In the genomic region with DNA sequence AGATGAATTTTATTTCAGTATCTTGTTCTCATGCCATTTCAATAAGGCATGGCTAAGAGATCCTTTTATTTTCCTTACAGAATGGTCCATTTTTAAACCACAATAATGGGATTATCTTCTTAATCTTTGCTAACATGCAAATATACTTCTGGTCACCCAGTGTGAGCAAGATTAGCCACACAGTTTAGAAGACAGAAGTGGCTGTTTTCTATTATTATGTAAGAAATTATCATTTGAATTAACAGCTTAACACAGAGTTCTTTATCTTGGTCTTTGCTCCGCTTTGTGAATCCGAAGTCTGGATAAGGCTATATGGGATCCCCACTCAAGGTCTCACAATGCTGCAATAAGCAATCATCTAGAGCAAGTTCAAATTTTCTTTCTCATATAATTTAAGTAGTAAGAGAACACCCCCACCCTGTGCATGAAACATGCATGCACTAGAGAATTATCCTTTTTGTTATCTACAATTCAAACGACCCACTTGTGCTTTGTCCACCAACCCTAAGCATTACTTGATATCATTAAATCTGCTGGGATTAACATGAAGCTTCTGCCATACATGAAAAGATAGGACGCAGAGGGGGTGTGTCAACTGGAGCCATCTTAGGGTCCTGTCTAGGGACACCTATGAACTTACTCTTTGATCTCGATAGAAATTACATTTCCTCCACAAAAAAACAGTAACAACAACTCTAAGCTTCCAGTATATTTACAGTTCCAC, we compare ENCODE assay signal across 31 mouse cellular contexts. TPM values are rescaled to one million over a fixed set of nuclear protein-coding genes. Genes with fewer than 3 reads are reported as not detected.
DNase-seq lines count a peak whose midpoint lies in the region; ATAC-seq lines count a peak whose summit lies in the region.
"Had no signal": no experiment of that assay in that cellular context is flagged by ENCODE, and none has a peak within 500 bp of the region (broad histone marks: within the 10 kb centered on the region; RNA-seq: fewer than 3 reads in every experiment).

No protein-coding gene starts in this region.

- no peak overlapping the region for H3K4me3 ChIP-seq in forebrain, embryonic 12.5 days (replicated peaks)
- no peak overlapping the region for H3K4me3 ChIP-seq in forebrain, embryonic 16.5 days (replicated peaks; ENCODE audit: low read length)
- no peak overlapping the region for H3K4me3 ChIP-seq in midbrain, embryonic 13.5 days (replicated peaks)
- no peak overlapping the region for H3K4me3 ChIP-seq in midbrain, embryonic 16.5 days (ENCODE audit: low read depth, low read length)
- H3K4me3 ChIP-seq: forebrain, embryonic 10.5 days; gastrocnemius, adult 2 months; hindbrain, embryonic 10.5 days had no signal

- peaks cover 3% of the 10 kb centered on the region; the same call in 1 of the 2 replicates for H3K4me1 ChIP-seq in forebrain, embryonic 12.5 days
- H3K4me1 ChIP-seq in forebrain, embryonic 16.5 days (replicated peaks; ENCODE audit: control insufficient read depth, insufficient read depth, low read length), result no peaks in the 10 kb centered on the region
- H3K4me1 ChIP-seq in midbrain, embryonic 13.5 days (replicated peaks), result no peaks in the 10 kb centered on the region
- no peaks in the 10 kb centered on the region for H3K4me1 ChIP-seq in midbrain, embryonic 16.5 days (ENCODE audit: control insufficient read depth, insufficient read depth, low read length)
- H3K4me1 ChIP-seq: forebrain, embryonic 10.5 days; hindbrain, embryonic 10.5 days had no signal

- no peaks in the 10 kb centered on the region for H3K27me3 ChIP-seq in forebrain, embryonic 12.5 days
- H3K27me3 ChIP-seq in forebrain, embryonic 16.5 days (replicated peaks; ENCODE audit: control insufficient read depth, insufficient read depth, low read length), result no peaks in the 10 kb centered on the region
- H3K27me3 ChIP-seq in midbrain, embryonic 13.5 days, result peaks cover 18% of the 10 kb centered on the region
- H3K27me3 ChIP-seq in midbrain, embryonic 16.5 days (ENCODE audit: control insufficient read depth, insufficient read depth, low read depth, low read length), result no peaks in the 10 kb centered on the region; the same call in 1 of the 2 replicates
- H3K27me3 ChIP-seq: CH12.LX, Patski had no signal

- H3K9me3 ChIP-seq in forebrain, embryonic 12.5 days, result no peaks in the 10 kb centered on the region
- no peaks in the 10 kb centered on the region for H3K9me3 ChIP-seq in forebrain, embryonic 16.5 days (ENCODE audit: control insufficient read depth, low read length)
- no peaks in the 10 kb centered on the region for H3K9me3 ChIP-seq in midbrain, embryonic 13.5 days
- H3K9me3 ChIP-seq in midbrain, embryonic 16.5 days (replicated peaks; ENCODE audit: control insufficient read depth, low read length, poor library complexity, severe bottlenecking), result no peaks in the 10 kb centered on the region
- H3K9me3 ChIP-seq: forebrain, embryonic 10.5 days had no signal

- peak; percentile 11 for DNase-seq in R1 (ENCODE audit: low read depth, low spot score)
- no peak for DNase-seq in urinary bladder, postnatal 36 days (ENCODE audit: low spot score in 2 of 2)
- DNase-seq in right cerebral cortex, adult 18-20 months, result no peak
- DNase-seq: adrenal gland, adult 2 months; adrenal gland, postnatal 14 days; B cell, adult 2 months; cerebellum, adult 11-12 months; cerebellum, adult 8-10 months; cerebellum, postnatal 10 days; forebrain, postnatal 0 days; gastrocnemius, adult 2 months; gastrocnemius, postnatal 14 days; heart, adult 11 months had no signal

- no peak overlapping the region for H3K4me2 ChIP-seq in forebrain, embryonic 12.5 days
- H3K4me2 ChIP-seq in forebrain, embryonic 16.5 days (ENCODE audit: low read length), result no peak overlapping the region
- no peak overlapping the region for H3K4me2 ChIP-seq in midbrain, embryonic 13.5 days (replicated peaks)
- H3K4me2 ChIP-seq in midbrain, embryonic 16.5 days (ENCODE audit: low read length), result no peak overlapping the region
- H3K4me2 ChIP-seq: heart, embryonic 11.5 days; hindbrain, embryonic 14.5 days had no signal

- 44% methylated on average over 5 of the region's 5 CpGs for WGBS in forebrain, embryonic 12.5 days
- 49% methylated on average over 5 of the region's 5 CpGs for WGBS in forebrain, embryonic 16.5 days
- WGBS in midbrain, embryonic 13.5 days, result 19% methylated on average over 5 of the region's 5 CpGs
- 19% methylated on average over 5 of the region's 5 CpGs for WGBS in midbrain, embryonic 16.5 days

- no peak overlapping the region for H3K27ac ChIP-seq in forebrain, embryonic 12.5 days
- no peak overlapping the region for H3K27ac ChIP-seq in forebrain, embryonic 16.5 days (ENCODE audit: low read length)
- H3K27ac ChIP-seq in midbrain, embryonic 13.5 days, result no peak overlapping the region
- H3K27ac ChIP-seq in midbrain, embryonic 16.5 days (ENCODE audit: low read length), result no peak overlapping the region
- H3K27ac ChIP-seq: forebrain, embryonic 10.5 days; gastrocnemius, adult 2 months; hindbrain, embryonic 10.5 days; hindbrain, embryonic 14.5 days; hindbrain, postnatal 0 days had no signal

- ATAC-seq in forebrain, embryonic 12.5 days (ENCODE audit: low FRiP score), result peak; percentile 33; the same call in 1 of the 2 replicates
- ATAC-seq in forebrain, embryonic 16.5 days, result no peak
- peak; percentile 94 for ATAC-seq in midbrain, embryonic 13.5 days
- ATAC-seq in midbrain, embryonic 16.5 days, result peak; percentile 8; the same call in 1 of the 2 replicates
- ATAC-seq: forebrain, postnatal 0 days; hindbrain, postnatal 0 days; inflammation-experienced regulatory T-cells, adult 6 months; Patski had no signal

- H3K9ac ChIP-seq in forebrain, embryonic 12.5 days, result no peak overlapping the region
- no peak overlapping the region for H3K9ac ChIP-seq in forebrain, embryonic 16.5 days (replicated peaks; ENCODE audit: low read depth, low read length)
- no peak overlapping the region for H3K9ac ChIP-seq in midbrain, embryonic 13.5 days (replicated peaks)
- no peak overlapping the region for H3K9ac ChIP-seq in midbrain, embryonic 16.5 days (ENCODE audit: low read depth, low read length)
- H3K9ac ChIP-seq: forebrain, postnatal 0 days; hindbrain, embryonic 14.5 days had no signal

- no peaks in the 10 kb centered on the region for H3K36me3 ChIP-seq in forebrain, embryonic 12.5 days (replicated peaks)
- H3K36me3 ChIP-seq in forebrain, embryonic 16.5 days (ENCODE audit: control insufficient read depth, insufficient read depth), result no peaks in the 10 kb centered on the region
- no peaks in the 10 kb centered on the region for H3K36me3 ChIP-seq in midbrain, embryonic 13.5 days
- no peaks in the 10 kb centered on the region for H3K36me3 ChIP-seq in midbrain, embryonic 16.5 days (ENCODE audit: control insufficient read depth, insufficient read depth, low read length)
- H3K36me3 ChIP-seq: forebrain, embryonic 10.5 days; G1E; hindbrain, embryonic 10.5 days had no signal

RNA-seq across cellular contexts. Expression of a gene that starts 6.8 kb away (rescaled TPM):
- polyA plus RNA-seq in forebrain, embryonic 12.5 days (2016; fragmentation: Nextera tagmentation; extraction: Ambion mirVana), result not detected in 2 replicates
- not detected in 2 replicates for polyA plus RNA-seq in forebrain, embryonic 16.5 days (2015; fragmentation: Nextera tagmentation; extraction: Ambion mirVana)
- polyA plus RNA-seq in midbrain, embryonic 13.5 days (2015; fragmentation: Nextera tagmentation; extraction: Ambion mirVana), result not detected in 2 replicates
- polyA plus RNA-seq in midbrain, embryonic 16.5 days (2015; fragmentation: Nextera tagmentation; extraction: Ambion mirVana), result not detected in 2 replicates
- polyA plus RNA-seq: adrenal gland, adult 2 months; embryonic facial prominence, embryonic 11.5 days; embryonic facial prominence, embryonic 14.5 days; forebrain, embryonic 10.5 days; forebrain, postnatal 0 days; frontal cortex, adult 2 months; G1E; heart, embryonic 11.5 days; heart, embryonic 14.5 days; heart, postnatal 0 days; hindbrain, embryonic 10.5 days; hindbrain, embryonic 14.5 days; hindbrain, postnatal 0 days; inflammation-experienced regulatory T-cells, adult 6 months; Patski had no signal

RNA-seq across cellular contexts. Expression of a gene that starts 9.4 kb away (rescaled TPM):
- not detected in 2 replicates for polyA plus RNA-seq in forebrain, embryonic 12.5 days (2016; fragmentation: Nextera tagmentation; extraction: Ambion mirVana)
- polyA plus RNA-seq in forebrain, embryonic 16.5 days (2015; fragmentation: Nextera tagmentation; extraction: Ambion mirVana), result not detected in 2 replicates
- not detected in 2 replicates for polyA plus RNA-seq in midbrain, embryonic 13.5 days (2015; fragmentation: Nextera tagmentation; extraction: Ambion mirVana)
- not detected in 2 replicates for polyA plus RNA-seq in midbrain, embryonic 16.5 days (2015; fragmentation: Nextera tagmentation; extraction: Ambion mirVana)
- polyA plus RNA-seq: adrenal gland, adult 2 months; embryonic facial prominence, embryonic 11.5 days; embryonic facial prominence, embryonic 14.5 days; forebrain, embryonic 10.5 days; forebrain, postnatal 0 days; frontal cortex, adult 2 months; G1E; heart, embryonic 11.5 days; heart, embryonic 14.5 days; heart, postnatal 0 days; hindbrain, embryonic 10.5 days; hindbrain, embryonic 14.5 days; hindbrain, postnatal 0 days; inflammation-experienced regulatory T-cells, adult 6 months; Patski had no signal
